Mouse (Mus musculus): ENCODE measurements around the gene Lyrm7. TPM values are rescaled to one million over a fixed set of nuclear protein-coding genes. Genes with fewer than 3 reads are reported as not detected.
"Not testable (repeated sequence)": the region's sequence is repeated elsewhere in the genome, so short reads cannot be mapped to it uniquely, and the experiment has no call there.

Lyrm7 gene
- polyA plus RNA-seq, 1 experiment from 2014 or later, result 8.6 TPM

DNA sequence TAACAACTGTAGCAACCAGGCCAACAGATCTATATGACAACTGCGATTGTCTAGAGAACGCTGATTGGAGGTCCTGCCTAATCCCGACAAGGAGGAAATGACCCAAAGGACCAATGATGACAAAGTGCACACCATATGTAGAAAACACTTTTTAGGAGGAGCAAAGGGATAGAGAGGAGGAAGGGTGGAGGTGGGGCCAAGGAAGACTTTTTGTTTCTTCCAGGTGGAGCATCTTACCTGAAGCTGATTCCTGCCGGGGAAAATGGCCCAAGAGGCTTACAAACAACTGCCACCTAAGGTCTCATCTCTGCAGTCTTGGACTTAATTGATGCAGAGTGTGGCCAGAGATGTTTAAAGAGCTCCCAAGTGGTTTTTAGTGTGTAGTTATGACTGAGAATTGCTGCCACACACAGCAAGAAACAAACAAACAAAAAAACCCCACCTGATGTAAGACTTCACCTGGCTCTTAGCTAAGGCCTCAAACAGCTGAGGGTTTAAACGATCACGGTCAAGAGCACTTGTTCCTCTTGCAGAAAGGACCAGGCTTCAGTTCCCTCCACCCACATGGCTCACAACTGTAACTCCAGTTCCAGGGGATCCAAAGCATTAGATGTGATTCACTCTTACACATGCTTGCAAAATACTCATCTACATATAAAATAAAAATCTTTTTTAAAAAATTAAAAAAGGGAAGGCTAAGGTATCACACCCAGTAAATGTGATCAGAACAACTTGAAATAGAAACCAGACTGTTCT lies 4.8 kb upstream of the Lyrm7 start:
- Histone ChIP-seq H3K36me3 (ENCODE audit: control insufficient read depth, insufficient read depth, low read length) (peaks cover 7% of the 10 kb centered on the region), H3K27ac (ENCODE audit: low read depth, low read length) (peak overlapping the region; percentile 80; the same call in 1 of the 2 replicates), H3K9ac (ENCODE audit: low read length) (peak overlapping the region; percentile 99), H3K4me2 (ENCODE audit: low read depth, low read length, severe bottlenecking) (peak overlapping the region; percentile 79; the same call in 1 of the 2 replicates), H3K4me1 (replicated peaks; ENCODE audit: control insufficient read depth, insufficient read depth, low read length) (peaks cover 3% of the 10 kb centered on the region; the same call in 1 of the 2 replicates), H3K9me3 (ENCODE audit: control insufficient read depth, low read length) (no peaks in the 10 kb centered on the region), H3K27me3 (ENCODE audit: control insufficient read depth, insufficient read depth, low read length) (no peaks in the 10 kb centered on the region), H3K4me3 (ENCODE audit: low read depth, low read length) (peak overlapping the region; percentile 95; the same call in 1 of the 2 replicates)
- no peak for DNase-seq (ENCODE audit: low spot score)
- 71% methylated on average over 6 of the region's 6 CpGs for WGBS
- ATAC-seq (replicated peaks; ENCODE audit: low FRiP score), result no peak

DNA sequence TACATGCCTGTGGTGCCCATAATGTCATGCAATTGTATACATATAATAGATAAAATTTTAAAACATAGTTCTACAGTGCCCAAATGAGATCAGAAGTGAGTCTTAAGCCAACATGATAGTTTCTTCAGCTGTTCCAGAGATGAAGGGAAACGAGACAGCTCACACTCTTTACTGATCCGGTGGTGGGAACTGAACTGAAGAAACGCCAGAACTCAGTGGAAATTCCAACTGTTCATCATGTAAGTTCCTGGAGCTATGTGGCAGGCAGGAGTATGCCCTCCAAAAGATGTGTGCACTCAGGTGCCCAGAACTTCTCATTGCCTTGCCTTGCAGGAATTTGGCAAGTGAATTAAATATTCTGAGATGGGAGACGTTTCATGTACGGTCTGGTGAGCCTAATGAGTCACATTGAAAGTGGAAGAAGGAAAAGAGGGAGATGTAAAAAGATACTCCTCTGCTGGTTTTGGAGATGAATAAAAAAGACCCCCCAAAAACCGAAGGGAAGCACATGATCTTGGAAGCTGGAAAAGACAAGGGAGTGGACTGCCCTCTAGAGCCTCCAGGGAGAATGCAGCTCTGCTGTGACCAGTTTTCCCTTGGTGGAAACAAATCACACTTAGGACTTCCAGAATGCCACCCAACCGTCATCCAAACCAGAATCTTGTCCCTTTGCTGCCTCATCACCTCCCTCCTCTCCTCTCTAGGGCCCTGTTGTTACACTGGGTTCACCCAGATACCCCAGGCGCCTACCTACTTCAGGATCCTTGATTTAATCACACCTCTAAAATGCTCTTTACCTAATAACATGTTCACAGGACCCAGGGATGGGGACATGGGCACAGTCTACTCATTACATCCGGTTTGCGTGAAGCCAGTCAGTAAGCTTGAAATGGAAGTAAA lies 2.2 kb upstream of the Lyrm7 start:
- no peaks in the 10 kb centered on the region for H3K36me3 ChIP-seq (ENCODE audit: control insufficient read depth, insufficient read depth, low read length)
- no peaks in the 10 kb centered on the region for H3K9me3 ChIP-seq (ENCODE audit: control insufficient read depth, low read length)
- DNase-seq (ENCODE audit: low spot score) (peak; percentile 75), ATAC-seq (replicated peaks; ENCODE audit: low FRiP score) (no peak)
- H3K4me2 ChIP-seq (ENCODE audit: low read depth, low read length, severe bottlenecking), result no peak overlapping the region
- H3K27me3 ChIP-seq (ENCODE audit: control insufficient read depth, insufficient read depth, low read length), result no peaks in the 10 kb centered on the region
- no peak overlapping the region for H3K9ac ChIP-seq (ENCODE audit: low read length)
- no peak overlapping the region for H3K4me3 ChIP-seq (ENCODE audit: low read depth, low read length)
- H3K27ac ChIP-seq (ENCODE audit: low read depth, low read length), result no peak overlapping the region
- H3K4me1 ChIP-seq (replicated peaks; ENCODE audit: control insufficient read depth, insufficient read depth, low read length), result no peaks in the 10 kb centered on the region; the same call in 1 of the 2 replicates
- WGBS, result 50% methylated on average over 10 of the region's 10 CpGs

- peak overlapping the region; percentile 37; the same call in 1 of the 2 replicates for H3K27ac ChIP-seq (ENCODE audit: low read depth, low read length)
- no peak overlapping the region; the same call in 1 of the 2 replicates for H3K4me3 ChIP-seq (ENCODE audit: low read depth, low read length)
- peak overlapping the region; percentile 81 for H3K9ac ChIP-seq (ENCODE audit: low read length)
- no peaks in the 10 kb centered on the region for H3K36me3 ChIP-seq (ENCODE audit: control insufficient read depth, insufficient read depth, low read length)
- H3K27me3 ChIP-seq (ENCODE audit: control insufficient read depth, insufficient read depth, low read length), result no peaks in the 10 kb centered on the region
- DNase-seq (ENCODE audit: low spot score), result no peak
- WGBS, result 92% methylated on average over 5 of the region's 5 CpGs
- ATAC-seq (replicated peaks; ENCODE audit: low FRiP score), result no peak
- no peaks in the 10 kb centered on the region for H3K9me3 ChIP-seq (ENCODE audit: control insufficient read depth, low read length)
- H3K4me2 ChIP-seq (ENCODE audit: low read depth, low read length, severe bottlenecking), result no peak overlapping the region; the same call in 1 of the 2 replicates
- no peaks in the 10 kb centered on the region; the same call in 1 of the 2 replicates for H3K4me1 ChIP-seq (replicated peaks; ENCODE audit: control insufficient read depth, insufficient read depth, low read length)
Observed at GRCm38 (mm10) chr11:54861471-54862420, 1.0 kb upstream of the Lyrm7 start.

DNA sequence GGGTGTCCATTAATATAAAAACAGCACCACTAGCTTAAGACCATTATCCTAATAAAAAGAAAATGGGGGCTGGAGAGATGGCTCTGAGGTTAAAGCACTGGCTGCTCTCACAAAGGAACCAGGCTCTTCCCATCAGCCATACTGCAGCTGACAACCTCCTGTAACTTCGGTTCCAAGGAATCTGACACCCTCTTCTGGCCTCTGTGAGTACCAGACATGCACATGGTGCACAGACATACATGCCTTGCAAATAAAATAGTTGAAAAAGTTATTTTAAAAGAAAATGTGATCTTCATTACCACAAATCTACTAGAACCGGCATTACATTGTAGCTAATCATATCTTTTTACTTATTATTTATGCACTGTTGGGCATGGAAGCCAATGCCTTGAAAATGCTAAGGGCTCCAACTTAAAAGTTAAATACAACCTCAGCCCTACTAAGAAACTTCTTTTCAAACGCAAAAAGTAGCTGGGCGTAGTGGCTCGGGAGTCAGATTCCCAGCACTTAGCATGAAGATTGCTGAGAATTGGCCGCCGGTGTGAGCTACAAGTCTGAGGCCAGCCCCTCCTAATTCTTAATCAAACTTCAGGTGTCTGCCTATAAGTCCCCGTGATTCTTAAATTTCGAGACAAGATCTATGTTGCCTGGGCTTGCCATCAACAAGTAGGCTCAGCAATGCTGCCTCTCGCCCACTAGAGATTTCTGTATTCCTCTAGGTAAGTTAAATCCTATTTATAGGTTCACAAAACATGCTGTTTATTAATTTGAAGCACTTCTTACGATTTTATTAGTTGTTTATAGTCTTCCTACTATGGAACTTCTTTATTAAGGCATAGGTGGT lies 1.2 kb downstream of the Lyrm7 start:
- Histone ChIP-seq H3K36me3 (ENCODE audit: control insufficient read depth, insufficient read depth, low read length) (no peaks in the 10 kb centered on the region), H3K4me1 (replicated peaks; ENCODE audit: control insufficient read depth, insufficient read depth, low read length) (no peaks in the 10 kb centered on the region; the same call in 1 of the 2 replicates), H3K4me2 (ENCODE audit: low read depth, low read length, severe bottlenecking) (peak overlapping the region; percentile 87), H3K27me3 (ENCODE audit: control insufficient read depth, insufficient read depth, low read length) (no peaks in the 10 kb centered on the region), H3K27ac (ENCODE audit: low read depth, low read length) (0 out of 2 replicates have a peak overlapping the region, but pooled peaks have one; percentile 25), H3K9me3 (ENCODE audit: control insufficient read depth, low read length) (no peaks in the 10 kb centered on the region), H3K4me3 (ENCODE audit: low read depth, low read length) (peak overlapping the region; percentile 61), H3K9ac (ENCODE audit: low read length) (peak overlapping the region; percentile 67)
- WGBS, result 31% methylated on average over 11 of the region's 11 CpGs
- DNase-seq (ENCODE audit: low spot score), result no peak
- no peak for ATAC-seq (replicated peaks; ENCODE audit: low FRiP score)

DNA sequence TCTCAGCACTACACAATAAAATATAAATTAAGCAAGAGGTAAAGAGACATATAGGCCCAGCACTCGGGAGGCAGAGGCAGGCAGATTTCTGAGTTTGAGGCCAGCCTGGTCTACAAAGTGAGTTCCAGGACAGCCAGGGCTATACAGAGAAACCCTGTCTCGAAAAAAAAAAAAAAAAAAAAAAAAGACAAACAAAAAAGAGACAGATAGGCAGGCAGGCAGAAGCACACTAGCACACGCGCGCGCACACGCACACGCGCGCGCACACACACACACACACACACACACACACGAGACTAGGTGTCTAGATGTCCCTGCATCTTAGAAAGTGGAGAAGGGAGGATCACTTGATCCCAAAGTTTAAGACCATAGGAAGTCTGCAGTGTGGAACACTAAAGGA lies 1.8 kb downstream of the Lyrm7 start:
- DNase-seq (ENCODE audit: low spot score); H3K36me3 ChIP-seq (ENCODE audit: control insufficient read depth, insufficient read depth, low read length); H3K9ac ChIP-seq (ENCODE audit: low read length); ATAC-seq (replicated peaks; ENCODE audit: low FRiP score); H3K4me3 ChIP-seq (ENCODE audit: low read depth, low read length); H3K4me1 ChIP-seq (replicated peaks; ENCODE audit: control insufficient read depth, insufficient read depth, low read length); H3K4me2 ChIP-seq (ENCODE audit: low read depth, low read length, severe bottlenecking); H3K9me3 ChIP-seq (ENCODE audit: control insufficient read depth, low read length); H3K27me3 ChIP-seq (ENCODE audit: control insufficient read depth, insufficient read depth, low read length); H3K27ac ChIP-seq (ENCODE audit: low read depth, low read length): not testable (repeated sequence)
- WGBS, result 93% methylated on average over 11 of the region's 12 CpGs

GRCm38 (mm10) chr11:54851656-54852055 lies 9.1 kb downstream of the Lyrm7 start:
- H3K27ac ChIP-seq (ENCODE audit: low read depth, low read length), result no peak overlapping the region
- H3K36me3 ChIP-seq (ENCODE audit: control insufficient read depth, insufficient read depth, low read length), result no peaks in the 10 kb centered on the region
- no peak overlapping the region for H3K9ac ChIP-seq (ENCODE audit: low read length)
- H3K4me3 ChIP-seq (ENCODE audit: low read depth, low read length), result no peak overlapping the region
- no peaks in the 10 kb centered on the region for H3K9me3 ChIP-seq (ENCODE audit: control insufficient read depth, low read length)
- no peak overlapping the region for H3K4me2 ChIP-seq (ENCODE audit: low read depth, low read length, severe bottlenecking)
- no peak for ATAC-seq (replicated peaks; ENCODE audit: low FRiP score)
- H3K4me1 ChIP-seq (replicated peaks; ENCODE audit: control insufficient read depth, insufficient read depth, low read length), result no peaks in the 10 kb centered on the region
- DNase-seq (ENCODE audit: low spot score), result no peak
- 93% methylated on average over 12 of the region's 12 CpGs for WGBS
- no peaks in the 10 kb centered on the region for H3K27me3 ChIP-seq (ENCODE audit: control insufficient read depth, insufficient read depth, low read length)

- no peaks in the 10 kb centered on the region for H3K9me3 ChIP-seq (ENCODE audit: control insufficient read depth, low read length)
- H3K4me2 ChIP-seq (ENCODE audit: low read depth, low read length, severe bottlenecking), result no peak overlapping the region
- no peak overlapping the region for H3K4me3 ChIP-seq (ENCODE audit: low read depth, low read length)
- 0 out of 2 replicates have a peak, but pooled peaks cover 2% of the 10 kb centered on the region for H3K4me1 ChIP-seq (replicated peaks; ENCODE audit: control insufficient read depth, insufficient read depth, low read length)
- no peaks in the 10 kb centered on the region for H3K27me3 ChIP-seq (ENCODE audit: control insufficient read depth, insufficient read depth, low read length)
- no peaks in the 10 kb centered on the region for H3K36me3 ChIP-seq (ENCODE audit: control insufficient read depth, insufficient read depth, low read length)
- ATAC-seq (replicated peaks; ENCODE audit: low FRiP score) (no peak), DNase-seq (ENCODE audit: low spot score) (no peak)
- no peak overlapping the region for H3K27ac ChIP-seq (ENCODE audit: low read depth, low read length)
- 87% methylated on average over 10 of the region's 10 CpGs for WGBS
- no peak overlapping the region for H3K9ac ChIP-seq (ENCODE audit: low read length)
Observed at GRCm38 (mm10) chr11:54849961-54850758, 10.6 kb downstream of the Lyrm7 start.
